11 mouse cellular contexts compared by ENCODE assay signal in the genomic region with DNA sequence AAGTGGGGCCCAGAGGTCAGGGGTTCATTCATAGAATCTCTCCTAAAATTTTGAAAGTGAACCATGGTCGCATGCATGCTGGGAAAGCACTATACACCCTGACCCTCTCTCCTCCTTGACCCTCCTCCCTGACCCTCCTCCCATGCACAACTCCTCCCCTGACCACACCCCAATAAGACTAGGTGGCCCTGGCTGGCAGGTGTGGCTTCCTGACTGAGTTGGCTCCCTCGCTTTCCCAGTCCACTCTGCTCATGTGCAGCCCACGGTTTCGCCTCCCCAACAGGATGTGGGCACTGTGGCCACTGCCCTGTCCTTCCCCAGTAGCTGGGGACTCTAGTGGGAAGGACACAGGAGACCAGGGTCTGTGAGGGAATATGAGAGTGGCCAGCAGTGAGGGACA. TPM values are rescaled to one million over a fixed set of nuclear protein-coding genes. Genes with fewer than 3 reads are reported as not detected.
DNase-seq lines count a peak whose midpoint lies in the region; ATAC-seq and TF ChIP-seq lines count a peak whose summit lies in the region.
"Had no signal": no experiment of that assay in that cellular context is flagged by ENCODE, and none has a peak within 500 bp of the region (broad histone marks: within the 10 kb centered on the region; RNA-seq: fewer than 3 reads in every experiment).

No protein-coding gene starts in this region.

- WGBS in intestine, embryonic 14.5 days: 56% methylated on average over 4 of the region's 4 CpGs
- 50% methylated on average over 4 of the region's 4 CpGs for WGBS in intestine, postnatal 0 days
- 72% methylated on average over 4 of the region's 4 CpGs for WGBS in hindbrain, embryonic 13.5 days
- 57% methylated on average over 4 of the region's 4 CpGs for WGBS in lung, embryonic 16.5 days

- peak overlapping the region; percentile 77; the same call in 1 of the 2 replicates for H3K27ac ChIP-seq in intestine, embryonic 14.5 days (ENCODE audit: low read depth)
- no peak overlapping the region; the same call in 1 of the 2 replicates for H3K27ac ChIP-seq in intestine, postnatal 0 days (ENCODE audit: low read depth, low read length)
- 0 out of 2 replicates have a peak overlapping the region, but pooled peaks have one; percentile 89 for H3K27ac ChIP-seq in bone marrow macrophage, adult 2 months (ENCODE audit: insufficient read depth, low read depth, low read length)
- peak overlapping the region; percentile 77 for H3K27ac ChIP-seq in hindbrain, embryonic 13.5 days
- peak overlapping the region; percentile 97 for H3K27ac ChIP-seq in lung, embryonic 16.5 days (ENCODE audit: low read length)

- no peak overlapping the region for H3K4me2 ChIP-seq in intestine, embryonic 14.5 days (ENCODE audit: low read length)
- H3K4me2 ChIP-seq in intestine, postnatal 0 days (replicated peaks; ENCODE audit: low read depth): no peak overlapping the region
- H3K4me2 ChIP-seq in hindbrain, embryonic 13.5 days: no peak overlapping the region
- peak overlapping the region; percentile 52 for H3K4me2 ChIP-seq in lung, embryonic 16.5 days (ENCODE audit: low read depth, low read length)

- no peak overlapping the region for H3K9ac ChIP-seq in intestine, embryonic 14.5 days (ENCODE audit: low read length)
- H3K9ac ChIP-seq in intestine, postnatal 0 days (ENCODE audit: low read depth, low read length): no peak overlapping the region
- H3K9ac ChIP-seq in hindbrain, embryonic 13.5 days: no peak overlapping the region; the same call in 1 of the 2 replicates
- peak overlapping the region; percentile 11; the same call in 1 of the 2 replicates for H3K9ac ChIP-seq in lung, embryonic 16.5 days (ENCODE audit: low read length)

- no peaks in the 10 kb centered on the region for H3K9me3 ChIP-seq in intestine, embryonic 14.5 days (ENCODE audit: control insufficient read depth, low read length)
- H3K9me3 ChIP-seq in intestine, postnatal 0 days (ENCODE audit: control insufficient read depth): no peaks in the 10 kb centered on the region
- H3K9me3 ChIP-seq in hindbrain, embryonic 13.5 days: no peaks in the 10 kb centered on the region
- no peaks in the 10 kb centered on the region for H3K9me3 ChIP-seq in lung, embryonic 16.5 days (ENCODE audit: control insufficient read depth, low read length)
- H3K9me3 ChIP-seq: midbrain, embryonic 12.5 days had no signal

- no peak for DNase-seq in intestine, embryonic 14.5 days (ENCODE audit: low spot score)
- DNase-seq in embryo, embryonic 10 days (ENCODE audit: low spot score): no peak
- no peak for DNase-seq in embryo, embryonic 11 days
- DNase-seq in ovary, postnatal 10 days (ENCODE audit: low spot score): no peak
- DNase-seq: gastrocnemius, postnatal 14 days had no signal

- peaks cover 31% of the 10 kb centered on the region for H3K36me3 ChIP-seq in intestine, embryonic 14.5 days (ENCODE audit: control insufficient read depth, insufficient read depth, low read length)
- H3K36me3 ChIP-seq in intestine, postnatal 0 days (ENCODE audit: control insufficient read depth, insufficient read depth): peaks cover 19% of the 10 kb centered on the region
- peaks cover 42% of the 10 kb centered on the region for H3K36me3 ChIP-seq in hindbrain, embryonic 13.5 days
- peaks cover 19% of the 10 kb centered on the region for H3K36me3 ChIP-seq in lung, embryonic 16.5 days (ENCODE audit: control insufficient read depth, insufficient read depth, low read length)
- H3K36me3 ChIP-seq: midbrain, embryonic 12.5 days had no signal

- peaks cover 84% of the 10 kb centered on the region for H3K4me1 ChIP-seq in intestine, embryonic 14.5 days (replicated peaks; ENCODE audit: control insufficient read depth, insufficient read depth, low read length)
- H3K4me1 ChIP-seq in intestine, postnatal 0 days (replicated peaks; ENCODE audit: control insufficient read depth, insufficient read depth, low read length): peaks cover 29% of the 10 kb centered on the region
- peaks cover 51% of the 10 kb centered on the region for H3K4me1 ChIP-seq in bone marrow macrophage, adult 2 months (ENCODE audit: control insufficient read depth, insufficient read depth, low read length)
- peaks cover 94% of the 10 kb centered on the region for H3K4me1 ChIP-seq in hindbrain, embryonic 13.5 days (replicated peaks)
- peaks cover 84% of the 10 kb centered on the region for H3K4me1 ChIP-seq in lung, embryonic 16.5 days (replicated peaks; ENCODE audit: control insufficient read depth, insufficient read depth, low read length)

- TF ChIP-seq CTCF in intestine, postnatal 0 days (IDR thresholded peaks at IDR 0.05; ENCODE audit: low read depth): no peak
- no peak for TF ChIP-seq CTCF in bone marrow macrophage, adult 2 months (IDR thresholded peaks at IDR 0.05; ENCODE audit: low read depth, low read length)

- H3K4me3 ChIP-seq in intestine, embryonic 14.5 days (ENCODE audit: low read depth, low read length): no peak overlapping the region
- H3K4me3 ChIP-seq in intestine, postnatal 0 days (ENCODE audit: low read depth, low read length): no peak overlapping the region
- H3K4me3 ChIP-seq in bone marrow macrophage, adult 2 months (ENCODE audit: insufficient read depth, low read length): peak overlapping the region; percentile 37; the same call in 1 of the 2 replicates
- H3K4me3 ChIP-seq in hindbrain, embryonic 13.5 days: no peak overlapping the region
- H3K4me3 ChIP-seq in lung, embryonic 16.5 days (ENCODE audit: low read length): peak overlapping the region; percentile 37

- ATAC-seq in intestine, embryonic 14.5 days (replicated peaks; ENCODE audit: low FRiP score, low TSS enrichment, low read depth): no peak
- no peak for ATAC-seq in intestine, postnatal 0 days
- no peak for ATAC-seq in hindbrain, embryonic 13.5 days (ENCODE audit: low FRiP score)
- no peak for ATAC-seq in lung, embryonic 16.5 days (ENCODE audit: low read depth)
- ATAC-seq: activated CD4-positive, CD25-positive, alpha-beta regulatory T cell, adult 4 months had no signal

- TF ChIP-seq POLR2A in bone marrow macrophage, adult 2 months (IDR thresholded peaks at IDR 0.05; ENCODE audit: borderline replicate concordance, low read depth, low read length): no peak

- no peaks in the 10 kb centered on the region for H3K27me3 ChIP-seq in intestine, embryonic 14.5 days (replicated peaks; ENCODE audit: control insufficient read depth, insufficient read depth, low read length)
- peaks cover 10% of the 10 kb centered on the region; the same call in 1 of the 2 replicates for H3K27me3 ChIP-seq in intestine, postnatal 0 days (replicated peaks; ENCODE audit: control insufficient read depth, insufficient read depth, low read length)
- H3K27me3 ChIP-seq in hindbrain, embryonic 13.5 days: peaks cover 40% of the 10 kb centered on the region
- no peaks in the 10 kb centered on the region for H3K27me3 ChIP-seq in lung, embryonic 16.5 days (ENCODE audit: control insufficient read depth, insufficient read depth, low read depth, low read length)

RNA-seq across cellular contexts. Expression of gene Smim24, which starts 17.5 kb away (rescaled TPM):
- 99.8 and 125 TPM in 2 replicates for polyA plus RNA-seq in intestine, embryonic 14.5 days (2014; fragmentation: Nextera tagmentation; extraction: Ambion mirVana)
- polyA plus RNA-seq in intestine, postnatal 0 days (2015; fragmentation: Nextera tagmentation; extraction: Ambion mirVana): 1,233 and 1,333 TPM in 2 replicates
- polyA plus RNA-seq in bone marrow macrophage, adult 2 months (2012; ENCODE audit: insufficient read depth, insufficient read length, missing spikeins): 41.9 and 45.5 TPM in 2 replicates
- 1.8 TPM in 2 replicates for polyA plus RNA-seq in hindbrain, embryonic 13.5 days (2015; fragmentation: Nextera tagmentation; extraction: Ambion mirVana)
- 7.9 and 9.0 TPM in 2 replicates for polyA plus RNA-seq in lung, embryonic 16.5 days (2015; fragmentation: Nextera tagmentation; extraction: Ambion mirVana)

RNA-seq across cellular contexts. Expression of gene Gm48552, which starts 21.5 kb away (rescaled TPM):
- 0.37 and 0.44 TPM in 2 replicates for polyA plus RNA-seq in intestine, embryonic 14.5 days (2014; fragmentation: Nextera tagmentation; extraction: Ambion mirVana)
- polyA plus RNA-seq in intestine, postnatal 0 days (2015; fragmentation: Nextera tagmentation; extraction: Ambion mirVana): 0.31 TPM in 1 of 2 replicates, not detected in the other
- polyA plus RNA-seq in bone marrow macrophage, adult 2 months (2012; ENCODE audit: insufficient read depth, insufficient read length, missing spikeins): not detected in 2 replicates
- 2.0 and 2.3 TPM in 2 replicates for polyA plus RNA-seq in hindbrain, embryonic 13.5 days (2015; fragmentation: Nextera tagmentation; extraction: Ambion mirVana)
- 1.2 and 1.7 TPM in 2 replicates for polyA plus RNA-seq in lung, embryonic 16.5 days (2015; fragmentation: Nextera tagmentation; extraction: Ambion mirVana)

RNA-seq across cellular contexts. Expression of gene Gm48551, which starts 26.1 kb away (rescaled TPM):
- polyA plus RNA-seq in intestine, embryonic 14.5 days (2014; fragmentation: Nextera tagmentation; extraction: Ambion mirVana): 2.4 and 4.2 TPM in 2 replicates
- polyA plus RNA-seq in intestine, postnatal 0 days (2015; fragmentation: Nextera tagmentation; extraction: Ambion mirVana): 0.76 and 1.1 TPM in 2 replicates
- 0.75 and 2.2 TPM in 2 replicates for polyA plus RNA-seq in bone marrow macrophage, adult 2 months (2012; ENCODE audit: insufficient read depth, insufficient read length, missing spikeins)
- polyA plus RNA-seq in hindbrain, embryonic 13.5 days (2015; fragmentation: Nextera tagmentation; extraction: Ambion mirVana): 6.5 and 8.1 TPM in 2 replicates
- 3.0 and 3.1 TPM in 2 replicates for polyA plus RNA-seq in lung, embryonic 16.5 days (2015; fragmentation: Nextera tagmentation; extraction: Ambion mirVana)

RNA-seq across cellular contexts. Expression of gene Dohh, which starts 26.1 kb away (rescaled TPM):
- polyA plus RNA-seq in intestine, embryonic 14.5 days (2014; fragmentation: Nextera tagmentation; extraction: Ambion mirVana): 70.7 and 70.8 TPM in 2 replicates
- 54.0 and 59.4 TPM in 2 replicates for polyA plus RNA-seq in intestine, postnatal 0 days (2015; fragmentation: Nextera tagmentation; extraction: Ambion mirVana)
- 23.1 and 29.5 TPM in 2 replicates for polyA plus RNA-seq in bone marrow macrophage, adult 2 months (2012; ENCODE audit: insufficient read depth, insufficient read length, missing spikeins)
- 72.1 and 74.8 TPM in 2 replicates for polyA plus RNA-seq in hindbrain, embryonic 13.5 days (2015; fragmentation: Nextera tagmentation; extraction: Ambion mirVana)
- polyA plus RNA-seq in lung, embryonic 16.5 days (2015; fragmentation: Nextera tagmentation; extraction: Ambion mirVana): 71.4 and 73.1 TPM in 2 replicates

RNA-seq across cellular contexts. Expression of gene Fzr1, which starts 32.0 kb away (rescaled TPM):
- polyA plus RNA-seq in intestine, embryonic 14.5 days (2014; fragmentation: Nextera tagmentation; extraction: Ambion mirVana): 93.3 and 93.9 TPM in 2 replicates
- 40.8 and 45.2 TPM in 2 replicates for polyA plus RNA-seq in intestine, postnatal 0 days (2015; fragmentation: Nextera tagmentation; extraction: Ambion mirVana)
- polyA plus RNA-seq in bone marrow macrophage, adult 2 months (2012; ENCODE audit: insufficient read depth, insufficient read length, missing spikeins): 32.6 and 35.0 TPM in 2 replicates
- 121 and 126 TPM in 2 replicates for polyA plus RNA-seq in hindbrain, embryonic 13.5 days (2015; fragmentation: Nextera tagmentation; extraction: Ambion mirVana)
- polyA plus RNA-seq in lung, embryonic 16.5 days (2015; fragmentation: Nextera tagmentation; extraction: Ambion mirVana): 95.4 and 105 TPM in 2 replicates

Comparison
In these comparisons a context has a peak if more than half of its experiments do, and no peak if none do; other contexts are left out.
1. H3K4me3 ChIP-seq: peak in bone marrow macrophage, adult 2 months (single experiment) and lung, embryonic 16.5 days (single experiment); none in intestine, embryonic 14.5 days (single experiment), intestine, postnatal 0 days (single experiment) and hindbrain, embryonic 13.5 days (single experiment).